Mouse (Mus musculus) B cell, adult 2 months (primary cell): ENCODE measurements around the gene Nab2.

ENCODE experiments used
- DNase-seq, 2 experiments: peaks; one replicate each; pipeline ENCODE4 v3.0.0; 2022

Gene Nab2

GRCm38 (mm10) chr10:127614236-127615033 lies 53.9 kb downstream of the Nab2 start:
- DNase-seq, result no peak

GRCm38 (mm10) chr10:127612079-127612775 lies 56.1 kb downstream of the Nab2 start:
- DNase-seq, result no peak
